Mouse (Mus musculus) MEL (cell line): Measurements from ENCODE around the gene Uqcc1.

Source experiments
- CTCF ChIP-seq, 3 experiments: IDR thresholded peaks in 2 of 3; conservative IDR thresholded peaks in 1 of 3; 2 replicates each; pipeline ENCODE4 v1.5.1; 2011 to 2012; ENCODE audit warnings: low read length in 3 of 3, low read depth in 2 of 3, mild to moderate bottlenecking in 2 of 3, improper control_type of control experiment in 1 of 3, inconsistent platforms in 1 of 3, mixed read lengths in 1 of 3, moderate library complexity in 1 of 3; ENCODE audit not compliant: control insufficient read depth in 1 of 3, insufficient read depth in 1 of 3, poor library complexity in 1 of 3, severe bottlenecking in 1 of 3
- HCFC1 ChIP-seq: IDR thresholded peaks from 2 replicates; pipeline ENCODE4 v1.6.1; 2012; ENCODE audit warnings: low read depth, mild to moderate bottlenecking, inconsistent platforms, low read length, improper control_type of control experiment, moderate library complexity
- MAX ChIP-seq: IDR thresholded peaks from 2 replicates; pipeline ENCODE4 v1.6.1; 2011; ENCODE audit warnings: low read length, improper control_type of control experiment
- NRF1 ChIP-seq: IDR thresholded peaks from 2 replicates; pipeline ENCODE4 v1.6.1; 2014; ENCODE audit warnings: low read depth, mild to moderate bottlenecking, inconsistent platforms, low read length, improper control_type of control experiment, moderate library complexity; ENCODE audit not compliant: poor library complexity, insufficient read depth, severe bottlenecking
- POLR2A ChIP-seq, 2 experiments: IDR thresholded peaks; 2 replicates each; pipeline ENCODE4 v1.6.1; 2011 to 2012; ENCODE audit warnings: low read length in 2 of 2, mild to moderate bottlenecking in 2 of 2, control low read depth in 1 of 2, improper control_type of control experiment in 1 of 2, low read depth in 1 of 2, moderate library complexity in 1 of 2; ENCODE audit not compliant: control insufficient read depth in 1 of 2, insufficient read depth in 1 of 2, poor library complexity in 1 of 2
- TAL1 ChIP-seq: IDR thresholded peaks from 2 replicates; pipeline ENCODE4 v1.6.1; 2012; ENCODE audit warnings: mild to moderate bottlenecking, inconsistent platforms, low read length, moderate library complexity, mixed read lengths
- UBTF ChIP-seq: IDR thresholded peaks from 2 replicates; pipeline ENCODE4 v1.6.1; 2012; ENCODE audit warnings: low read depth, mild to moderate bottlenecking, inconsistent platforms, low read length, improper control_type of control experiment, moderate library complexity, borderline replicate concordance; ENCODE audit not compliant: insufficient read depth

DNA sequence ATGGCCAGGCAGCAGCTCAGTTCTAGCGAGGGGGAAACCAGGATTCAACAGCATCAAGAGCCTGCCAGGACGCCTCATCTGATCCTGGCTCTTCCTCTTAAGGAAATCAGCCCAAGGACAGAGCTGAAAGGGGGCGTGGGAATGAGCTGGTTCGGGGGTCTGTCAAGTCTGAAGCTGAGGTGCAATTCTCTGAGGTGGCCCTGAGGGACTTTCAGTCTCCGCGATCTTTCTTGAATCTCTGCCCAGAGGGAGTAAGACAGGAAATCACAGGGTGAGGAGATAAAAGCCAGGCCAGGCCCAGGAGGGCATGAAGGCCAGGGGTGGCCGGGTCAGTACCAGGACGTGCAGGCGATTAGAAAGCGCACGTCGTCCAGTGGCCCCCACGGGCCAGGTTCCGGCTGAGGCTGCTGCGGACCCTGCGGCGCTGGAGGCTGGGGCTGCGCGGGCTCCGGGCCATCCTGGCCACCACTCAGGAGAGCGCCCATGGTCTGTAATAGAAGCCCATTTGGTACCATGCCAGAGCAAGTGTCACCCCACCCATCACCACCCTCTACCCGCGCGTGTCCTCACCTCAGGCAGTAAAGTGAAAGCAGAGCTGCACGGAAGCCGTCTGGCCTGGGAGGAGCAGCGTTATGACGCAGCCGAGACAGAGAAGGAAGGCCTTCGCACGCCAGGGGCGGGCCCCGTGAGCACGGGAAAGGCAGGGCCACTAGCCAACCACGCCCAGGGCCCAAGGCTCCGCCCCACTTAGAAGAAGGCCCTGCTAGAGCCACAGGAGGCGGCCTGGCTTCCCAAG lies 111.3 kb downstream of the Uqcc1 start:
- TF ChIP-seq CTCF (IDR thresholded peaks at IDR 0.05 in 2 of 3, conservative IDR thresholded peaks at IDR 0.05 in 1 of 3; ENCODE audit: control insufficient read depth in 1 of 3, insufficient read depth in 1 of 3, low read depth in 2 of 3, low read length in 3 of 3, poor library complexity in 1 of 3, severe bottlenecking in 1 of 3) (no peak), POLR2A (IDR thresholded peaks at IDR 0.05; ENCODE audit: control insufficient read depth in 1 of 2, insufficient read depth in 1 of 2, low read depth in 1 of 2, low read length in 2 of 2, poor library complexity in 1 of 2) (peak; percentile 33 to 84; a peak in 2 of 4 replicates), UBTF (no peak), NRF1 (0 out of 2 replicates have a peak, but pooled peaks have one; percentile 11), HCFC1 (peak; percentile 70), MAX (no peak), TAL1 (no peak)
